Mouse (Mus musculus) lung, adult 2 months (tissue): ENCODE results near the gene Ddah2. TPM values are rescaled to one million over a fixed set of nuclear protein-coding genes. Genes with fewer than 3 reads are reported as not detected.
"Not testable (repeated sequence)": the region's sequence is repeated elsewhere in the genome, so short reads cannot be mapped to it uniquely, and the experiment has no call there.

Experiments used
- DNase-seq: peaks from one replicate; pipeline ENCODE4 v3.0.0; 2022
- H3K4me1 ChIP-seq: fragments of 200-500 bp; 2 replicates; pipeline ENCODE4 v1.6.1; 2011; ENCODE audit warnings: low read length; ENCODE audit not compliant: control insufficient read depth, insufficient read depth
- H3K4me3 ChIP-seq: fragments of 200-500 bp; replicated peaks from 2 replicates; pipeline ENCODE3; 2011; ENCODE audit warnings: low read depth, mild to moderate bottlenecking, control low read depth, low read length; ENCODE audit errors: extremely low read depth
- CTCF ChIP-seq: fragments of 200-500 bp; IDR thresholded peaks from 2 replicates; pipeline ENCODE4 v1.5.1; 2011; ENCODE audit warnings: mild to moderate bottlenecking, low read length, control low read depth; ENCODE audit not compliant: insufficient read depth
- POLR2A ChIP-seq: fragments of 200-500 bp; IDR thresholded peaks from 2 replicates; pipeline ENCODE4 v1.6.1; 2011; ENCODE audit warnings: low read depth, mild to moderate bottlenecking, control low read depth, low read length, borderline replicate concordance; ENCODE audit errors: extremely low read depth
- WGBS: fragments of 180-500 bp; shearing (Covaris S2); methylation state at CpG from one replicate; pipeline ENCODE4 v1.1.7; 2018; 5-methylcytosine and 5-hydroxymethylcytosine counted together
- polyA plus RNA-seq: library from polyadenylated mRNA; depleted of rRNA; stranded (reverse); fragments of >200 nt; gene quantifications from 2 replicates; pipeline ENCODE4 v1.2.3, GENCODE M21; 2012

Gene Ddah2
- polyA plus RNA-seq, 1 experiment, result 141 TPM

DNA sequence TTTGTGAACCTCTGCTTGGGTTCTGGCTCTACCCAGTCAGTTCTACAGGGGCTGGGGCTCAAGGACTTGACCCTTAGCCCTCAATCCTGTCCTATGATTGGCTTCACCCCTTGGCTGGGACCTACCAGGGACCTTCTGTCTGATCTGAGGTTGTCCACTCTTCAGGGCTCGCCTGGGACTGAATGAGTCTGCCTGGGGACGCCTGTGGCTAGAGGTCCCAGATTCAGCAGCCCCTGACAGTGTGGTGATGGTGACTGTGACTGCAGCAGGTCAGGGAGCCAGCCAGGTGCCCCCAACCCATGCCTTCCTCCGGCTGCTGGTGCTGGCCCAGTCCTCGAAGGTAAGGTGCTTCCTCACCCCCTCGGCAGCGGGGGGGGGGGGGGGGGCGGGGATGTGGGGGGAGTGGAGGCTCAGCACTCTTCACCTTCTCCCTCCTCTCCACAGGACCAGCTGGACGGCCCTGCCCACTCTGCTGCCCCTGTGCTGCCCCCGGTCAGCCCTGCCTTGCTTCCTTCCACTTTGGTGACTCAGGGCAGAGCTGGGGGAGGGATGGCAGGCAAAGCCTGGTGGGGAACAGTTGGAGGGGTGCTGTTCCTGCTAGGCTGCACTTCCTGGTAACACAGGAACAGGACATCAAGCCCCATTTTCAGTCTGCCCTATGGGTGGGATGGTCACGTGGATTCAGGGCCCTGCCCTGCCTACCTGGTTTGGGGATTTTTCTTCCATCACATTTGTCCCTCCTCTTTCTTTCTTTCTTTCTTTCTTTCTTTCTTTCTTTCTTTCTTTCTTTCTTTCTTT is 33.9 kb upstream of the Ddah2 start:
- TF ChIP-seq POLR2A, result no peak
- no peak for TF ChIP-seq CTCF
- 47% methylated on average over 9 of the region's 10 CpGs for WGBS
- no peak for DNase-seq
- H3K4me3 ChIP-seq, result no peak overlapping the region
- H3K4me1 ChIP-seq, result peaks cover 17% of the 10 kb centered on the region

DNA sequence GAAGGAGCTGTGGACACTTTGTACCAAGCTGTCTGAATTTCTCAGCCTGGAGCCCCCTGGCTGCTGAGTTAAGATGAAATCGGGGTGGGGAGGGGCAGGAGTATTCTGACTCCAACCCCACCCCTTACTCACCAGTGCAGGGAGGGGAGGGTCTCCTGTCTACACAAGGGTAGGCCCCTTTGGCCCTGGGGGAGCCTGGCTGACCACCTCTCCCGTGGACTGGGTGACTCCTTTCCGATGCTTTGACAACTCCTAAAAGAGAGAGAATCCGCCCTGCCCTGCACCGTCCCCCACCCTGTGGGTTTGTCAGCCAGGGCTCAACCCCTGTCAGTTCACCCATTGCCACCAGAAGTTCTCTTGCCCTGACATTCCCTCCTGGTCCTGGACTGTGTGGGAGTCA is 32.6 kb upstream of the Ddah2 start:
- TF ChIP-seq POLR2A (no peak), CTCF (no peak)
- H3K4me3 ChIP-seq, result no peak overlapping the region
- peaks cover 14% of the 10 kb centered on the region for H3K4me1 ChIP-seq
- no peak for DNase-seq
- WGBS, result 84% methylated on average over 5 of the region's 5 CpGs

DNA sequence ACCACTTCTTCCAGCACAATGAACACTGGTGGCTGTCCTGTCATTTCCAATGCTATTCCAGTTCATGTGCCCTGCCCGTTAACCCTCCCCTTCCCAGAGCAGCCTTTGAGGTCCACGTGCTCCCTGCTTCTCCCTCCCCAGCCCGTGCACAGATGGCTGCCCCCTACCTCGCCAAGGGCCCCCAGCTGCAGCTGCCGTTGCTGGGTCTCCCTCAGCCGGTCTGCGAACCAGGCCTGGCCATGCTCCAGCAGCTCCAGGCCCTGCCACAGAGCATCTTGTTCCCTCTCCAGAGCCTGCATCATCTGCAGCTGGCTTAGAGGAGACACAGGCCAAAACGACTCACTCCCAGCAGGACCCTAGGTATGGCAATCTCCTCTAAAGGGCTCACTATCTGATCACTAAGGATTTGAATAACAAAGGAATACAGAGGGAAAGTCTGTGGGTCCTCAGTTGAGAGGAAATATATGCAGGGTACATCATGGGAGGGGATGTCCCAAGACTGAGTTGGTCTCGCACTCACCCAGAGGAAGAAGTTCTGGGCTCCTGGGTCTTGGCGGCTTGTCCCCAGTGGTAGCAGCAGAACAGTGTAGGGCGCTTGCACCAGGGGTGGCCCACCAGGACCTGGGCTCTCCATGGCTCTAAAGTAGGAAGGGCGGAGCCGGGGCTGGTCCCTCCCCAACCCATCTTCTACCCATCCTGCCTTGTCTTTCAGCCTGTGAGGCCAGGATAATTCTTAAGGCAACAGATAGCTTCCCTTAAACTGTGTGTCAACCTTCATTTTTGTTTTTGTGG is 31.4 kb upstream of the Ddah2 start, which contains the start of gene Sapcd1:
Sapcd1 (minus strand) TSS at position 740 of the 792 bp plus-strand sequence.
- WGBS, result 52% methylated on average over 13 of the region's 13 CpGs
- no peak within 1 kb of the TSS for H3K4me3 ChIP-seq
- no peak for DNase-seq
- H3K4me1 ChIP-seq, result peaks cover 11% of the 10 kb centered on the region
- no peak for TF ChIP-seq POLR2A
- TF ChIP-seq CTCF, result no peak

DNA sequence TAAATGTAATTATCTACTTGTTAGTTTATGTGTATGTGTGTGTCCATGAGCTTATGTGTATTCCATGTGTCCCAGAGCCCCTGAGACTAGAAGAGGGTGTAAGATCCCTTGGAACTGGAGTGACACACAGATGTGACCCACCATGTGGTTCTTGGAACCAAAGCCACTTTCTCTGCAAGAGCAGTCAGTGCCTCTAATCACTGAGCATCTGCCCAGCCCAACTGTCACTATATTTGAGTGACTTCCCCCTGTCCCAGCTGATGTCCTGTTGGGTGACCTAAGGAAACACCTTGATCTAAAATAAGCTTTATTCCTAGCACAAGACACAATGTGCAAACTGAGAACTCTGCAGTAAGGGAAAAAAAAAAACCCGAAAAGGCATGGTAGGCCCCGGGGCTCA is 30.5 kb upstream of the Ddah2 start:
- DNase-seq, result no peak
- no peak overlapping the region for H3K4me3 ChIP-seq
- peaks cover 5% of the 10 kb centered on the region for H3K4me1 ChIP-seq
- 55% methylated on average over 2 of the region's 2 CpGs for WGBS
- TF ChIP-seq CTCF (no peak), POLR2A (no peak)

DNA sequence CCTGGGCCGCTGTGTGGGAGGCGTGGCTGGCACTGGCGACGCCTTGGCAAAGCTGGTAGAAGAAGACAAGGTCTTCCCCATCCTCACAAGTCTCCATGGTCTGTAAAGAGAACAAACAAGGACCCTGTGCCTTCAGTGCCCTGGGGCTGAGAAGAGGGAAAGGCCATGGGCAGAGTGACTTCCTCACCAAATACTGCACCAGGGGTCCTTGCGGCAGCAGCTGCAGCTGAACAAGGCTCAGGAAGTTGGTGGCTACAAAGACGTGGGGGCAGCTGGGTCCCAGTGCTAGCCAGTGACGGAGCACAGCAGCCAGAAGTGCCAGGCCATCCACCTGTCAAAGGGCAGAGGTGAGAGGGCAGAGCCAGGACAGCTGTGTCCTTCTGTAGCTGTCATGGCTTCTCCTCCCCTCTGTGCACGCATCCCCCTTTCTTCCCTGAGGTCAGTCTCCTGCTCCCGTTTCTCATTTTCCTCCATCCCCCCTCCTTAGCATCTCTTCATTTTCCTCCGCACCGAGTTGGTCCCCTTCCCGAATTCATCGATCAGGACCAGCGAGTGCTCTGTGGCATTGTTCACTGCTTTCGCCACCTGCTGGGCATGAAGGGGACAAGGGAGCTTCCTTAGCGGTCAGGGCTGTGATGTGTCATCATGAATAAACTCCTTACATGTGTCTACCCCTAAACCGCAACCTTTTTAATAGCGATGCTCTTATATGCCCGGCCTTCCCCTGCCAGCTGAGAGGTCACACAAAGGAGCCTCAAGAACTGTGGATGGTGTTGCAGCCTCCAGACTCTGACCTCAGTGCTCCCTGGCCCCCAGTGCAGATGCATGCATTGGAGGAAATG is 28.9 kb upstream of the Ddah2 start:
- no peak overlapping the region for H3K4me3 ChIP-seq
- peaks cover 3% of the 10 kb centered on the region for H3K4me1 ChIP-seq
- no peak for DNase-seq
- peak; percentile 85 for TF ChIP-seq CTCF
- no peak for TF ChIP-seq POLR2A
- WGBS, result 38% methylated on average over 19 of the region's 19 CpGs

DNA sequence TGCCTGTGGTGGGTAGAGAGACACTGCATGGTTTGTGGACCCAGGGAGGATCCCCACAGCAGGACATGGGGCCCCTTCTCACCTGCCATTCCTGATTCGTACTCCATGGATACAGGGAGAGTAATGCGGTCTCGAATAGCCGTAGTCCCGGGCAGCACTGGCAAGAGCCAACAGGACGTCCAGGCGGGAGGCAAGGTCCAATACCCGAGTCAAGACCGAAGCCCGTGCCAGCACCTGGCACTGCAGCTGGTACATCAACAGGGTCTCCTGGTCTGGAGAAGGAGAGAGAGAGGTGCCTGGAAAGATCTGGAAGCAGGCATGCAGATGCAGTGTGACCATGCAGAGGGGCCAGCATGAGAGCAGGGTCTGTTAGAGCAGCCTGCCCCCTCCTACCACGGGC is 27.6 kb upstream of the Ddah2 start:
- 89% methylated on average over 11 of the region's 11 CpGs for WGBS

DNA sequence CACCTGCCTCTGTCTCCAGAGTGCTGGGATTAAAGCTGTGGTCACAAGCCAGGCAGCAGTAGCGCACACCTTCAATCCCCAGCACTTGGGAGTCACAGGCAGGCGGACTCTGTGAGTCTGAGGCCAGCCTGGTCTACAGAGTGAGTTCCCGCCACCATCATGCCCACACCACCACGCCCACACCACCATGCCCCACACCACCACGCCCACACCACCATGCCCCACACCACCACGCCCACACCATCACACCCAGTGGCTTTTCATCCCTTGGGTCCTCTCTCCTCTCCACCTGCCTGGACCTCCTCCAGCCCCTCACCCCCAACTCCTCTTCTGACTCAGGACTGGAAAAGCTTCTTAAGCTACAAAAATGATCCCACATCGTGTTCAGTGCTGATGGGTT is 27.0 kb upstream of the Ddah2 start:
- no peaks in the 10 kb centered on the region; the same call in 1 of the 2 replicates for H3K4me1 ChIP-seq
- no peak for TF ChIP-seq CTCF
- TF ChIP-seq POLR2A, result no peak
- WGBS, result 80% methylated on average over 7 of the region's 7 CpGs
- DNase-seq, result no peak
- H3K4me3 ChIP-seq, result no peak overlapping the region

More for the DNA sequence above, 27.6 kb upstream of the Ddah2 start:
- no peak for TF ChIP-seq POLR2A
- TF ChIP-seq CTCF, result no peak
- no peak for DNase-seq
- peaks cover 2% of the 10 kb centered on the region for H3K4me1 ChIP-seq
- H3K4me3 ChIP-seq, result no peak overlapping the region

DNA sequence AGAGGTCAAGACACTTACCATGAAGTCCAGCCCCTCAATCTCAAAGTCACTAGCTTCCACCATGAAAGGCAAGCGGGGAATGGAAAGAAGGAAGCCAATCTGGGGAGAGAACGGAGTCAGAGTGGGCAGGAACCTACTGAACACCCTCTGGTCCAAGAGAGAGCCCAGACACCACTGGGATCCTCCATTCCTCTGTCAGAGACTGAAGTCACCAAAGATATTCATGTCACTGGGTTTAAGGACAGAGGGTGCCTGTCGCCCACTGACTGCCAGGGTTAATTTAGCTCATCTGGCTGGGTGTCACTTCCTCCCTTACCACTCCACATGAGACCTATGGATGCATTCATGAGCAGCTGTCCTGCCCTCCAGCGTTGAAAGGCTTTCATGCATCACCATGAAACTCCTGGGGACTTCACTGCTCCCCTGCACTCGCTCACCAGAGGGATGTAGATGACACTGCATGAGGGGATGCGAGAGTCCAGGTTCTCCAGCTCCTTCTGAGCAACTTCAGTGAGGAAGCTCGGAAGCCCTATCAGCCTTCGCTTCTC is 26.4 kb upstream of the Ddah2 start:
- H3K4me1 ChIP-seq, result no peaks in the 10 kb centered on the region; the same call in 1 of the 2 replicates
- TF ChIP-seq POLR2A (no peak), CTCF (no peak)
- H3K4me3 ChIP-seq, result no peak overlapping the region
- 71% methylated on average over 8 of the region's 8 CpGs for WGBS
- no peak for DNase-seq

DNA sequence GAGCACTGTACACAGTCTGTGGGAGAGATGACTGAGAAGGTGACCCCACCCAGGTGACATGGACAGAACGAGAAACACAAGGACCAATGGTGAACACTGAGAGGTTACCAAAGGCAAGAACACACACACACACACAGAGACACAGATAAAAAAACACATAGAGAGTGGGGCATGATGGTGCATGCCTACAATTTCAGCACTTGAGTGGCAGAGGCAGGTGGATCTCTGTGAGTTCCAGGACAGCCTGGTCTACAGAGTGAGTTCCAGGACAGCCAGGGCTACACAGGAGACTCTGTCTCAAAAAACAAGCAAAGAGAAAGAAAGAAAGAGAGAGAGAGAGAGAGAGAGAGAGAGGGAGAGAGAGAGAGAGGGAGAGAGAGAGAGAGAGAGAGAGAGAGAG is 25.1 kb upstream of the Ddah2 start:
- not testable (repeated sequence) for H3K4me3 ChIP-seq, DNase-seq, H3K4me1 ChIP-seq
- WGBS, result 65% methylated on average over 1 of the region's 1 CpGs

DNA sequence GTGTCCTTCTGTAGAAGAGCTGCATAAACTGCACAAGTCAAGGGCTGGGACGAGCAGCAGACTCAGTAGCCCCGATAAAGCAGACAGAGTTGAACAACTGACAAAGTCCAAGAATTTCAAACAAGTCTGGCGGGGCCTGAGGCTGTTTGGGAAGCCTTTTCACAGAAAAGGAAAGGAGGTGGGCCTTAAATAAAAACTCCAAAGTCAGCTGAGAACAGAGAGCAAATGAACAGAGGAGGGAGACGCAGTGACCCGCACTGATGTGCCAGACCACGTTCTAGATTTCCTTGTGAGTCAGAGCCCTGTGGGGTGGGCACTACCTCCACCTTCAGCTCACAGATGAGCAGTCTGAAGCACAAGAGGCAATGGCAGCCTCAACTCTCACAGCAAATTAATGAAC is 23.9 kb upstream of the Ddah2 start:
- TF ChIP-seq POLR2A, result no peak
- no peak for TF ChIP-seq CTCF
- WGBS, result 75% methylated on average over 6 of the region's 6 CpGs
- Histone ChIP-seq H3K4me1 (no peaks in the 10 kb centered on the region; the same call in 1 of the 2 replicates), H3K4me3 (no peak overlapping the region)
- no peak for DNase-seq
